Mouse (Mus musculus) embryonic facial prominence, embryonic 15.5 days (tissue): Measurements from ENCODE around the gene Cd82. TPM values are rescaled to one million over a fixed set of nuclear protein-coding genes. Genes with fewer than 3 reads are reported as not detected.

Source experiments
- ATAC-seq: fragments of 200-750 bp; cut with Nextera tagmentation; 2 replicates; pipeline ENCODE4 v1.8.0; 2017; ENCODE audit warnings: low read depth, moderate TSS enrichment; ENCODE audit not compliant: insufficient number of reproducible peaks, low FRiP score, low TSS enrichment
- H3K27ac ChIP-seq: fragments of 300-500 bp; sonication (generic); replicated peaks from 2 replicates; pipeline ENCODE4 v1.5.1; 2015; ENCODE audit warnings: mild to moderate bottlenecking, inconsistent platforms
- H3K27me3 ChIP-seq: fragments of 300-500 bp; sonication (generic); 2 replicates; pipeline ENCODE4 v1.6.1; 2015; ENCODE audit warnings: inconsistent platforms
- H3K36me3 ChIP-seq: fragments of 300-500 bp; sonication (generic); 2 replicates; pipeline ENCODE4 v1.6.1; 2015; ENCODE audit warnings: mild to moderate bottlenecking, inconsistent platforms
- H3K4me1 ChIP-seq: fragments of 300-500 bp; sonication (generic); 2 replicates; pipeline ENCODE4 v1.6.1; 2015; ENCODE audit warnings: inconsistent platforms
- H3K4me2 ChIP-seq: fragments of 300-500 bp; sonication (generic); replicated peaks from 2 replicates; pipeline ENCODE4 v1.6.1; 2015; ENCODE audit warnings: mild to moderate bottlenecking, inconsistent platforms
- H3K4me3 ChIP-seq: fragments of 300-500 bp; sonication (generic); replicated peaks from 2 replicates; pipeline ENCODE4 v1.5.1; 2015; ENCODE audit warnings: mild to moderate bottlenecking, inconsistent platforms
- H3K9ac ChIP-seq: fragments of 300-500 bp; sonication (generic); 2 replicates; pipeline ENCODE4 v1.6.1; 2015; ENCODE audit warnings: inconsistent platforms
- H3K9me3 ChIP-seq: fragments of 300-500 bp; sonication (generic); replicated peaks from 2 replicates; pipeline ENCODE4 v1.6.1; 2016; ENCODE audit warnings: inconsistent platforms
- WGBS: fragments of 180-500 bp; shearing (Covaris S2); methylation state at CpG from one replicate; pipeline ENCODE4 v1.1.7; 2015; 5-methylcytosine and 5-hydroxymethylcytosine counted together
- polyA plus RNA-seq: library from polyadenylated mRNA; unstranded; fragments of >200 nt; fragmentation: Nextera tagmentation; extraction: Ambion mirVana; gene quantifications from 2 replicates; pipeline ENCODE4 v1.2.1, GENCODE M21; 2015

Cd82 gene
- polyA plus RNA-seq, 1 experiment from 2014 or later = 84.0 TPM

DNA sequence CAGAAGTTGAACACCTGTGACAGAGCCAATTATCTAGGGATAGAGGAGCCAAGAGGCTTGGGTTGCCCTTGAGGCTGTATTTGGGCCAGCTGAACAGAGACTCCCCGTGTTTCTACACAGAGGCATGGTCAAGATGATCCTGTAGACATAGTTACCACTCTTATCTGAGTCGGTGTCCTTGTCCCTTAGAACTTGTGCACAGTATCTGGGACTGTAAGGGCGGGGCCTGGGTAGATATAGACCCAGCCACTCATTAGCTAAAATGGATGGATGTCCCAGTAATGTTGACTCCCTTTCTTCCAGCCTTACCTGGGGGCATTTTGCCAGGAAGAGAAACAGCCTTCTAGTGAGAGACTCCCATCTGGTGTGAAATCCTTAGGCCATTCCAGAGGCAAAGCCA lies 3.4 kb upstream of the Cd82 start:
- no peak overlapping the region for H3K4me3 ChIP-seq
- no peak overlapping the region for H3K27ac ChIP-seq
- ATAC-seq = no peak
- H3K4me1 ChIP-seq = peaks cover 32% of the 10 kb centered on the region
- no peak overlapping the region for H3K9ac ChIP-seq
- no peaks in the 10 kb centered on the region for H3K36me3 ChIP-seq
- H3K27me3 ChIP-seq = no peaks in the 10 kb centered on the region
- WGBS = 81% methylated on average over 3 of the region's 3 CpGs
- H3K4me2 ChIP-seq = no peak overlapping the region
- H3K9me3 ChIP-seq = no peaks in the 10 kb centered on the region

DNA sequence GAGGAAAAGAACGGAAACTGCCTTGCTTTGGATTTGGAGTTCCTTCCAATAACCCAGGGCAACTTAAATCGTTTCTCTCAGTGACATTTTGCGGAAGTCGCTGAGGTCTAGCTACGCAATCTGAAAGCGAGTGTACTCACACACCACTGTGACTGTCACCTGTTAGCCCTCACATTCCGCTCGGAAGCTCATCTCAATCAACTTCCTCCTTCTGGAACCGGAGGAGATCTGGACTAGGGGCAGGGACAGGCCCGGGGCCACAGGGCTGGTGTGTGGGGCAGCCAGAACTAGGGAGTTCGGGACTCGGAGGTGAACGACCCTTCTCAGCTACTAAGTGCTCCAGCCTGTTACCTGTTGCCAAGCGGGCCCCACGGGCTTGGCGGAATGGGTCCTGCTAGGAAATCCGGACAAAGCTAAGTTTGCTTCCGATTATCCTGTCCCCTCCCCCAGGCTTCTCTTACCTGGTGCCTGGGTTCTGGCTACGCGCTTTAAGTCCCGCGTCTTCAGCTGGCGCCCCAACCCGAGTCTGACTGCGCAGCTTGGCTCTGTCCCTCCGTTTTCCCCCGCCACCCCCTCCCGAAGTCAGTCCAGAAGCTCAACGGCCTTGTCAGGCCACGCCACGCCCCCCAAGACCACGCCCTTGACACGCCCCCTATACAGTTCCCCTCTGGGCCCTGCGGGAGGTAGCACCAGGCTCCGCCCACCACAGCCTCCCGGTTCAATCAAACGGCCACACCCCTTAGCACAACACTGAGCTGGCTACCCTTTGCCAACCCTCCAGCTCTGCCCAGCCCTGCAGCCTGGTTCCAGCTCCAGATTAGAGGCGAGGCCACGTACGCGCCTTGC lies 848 bp downstream of the Cd82 start:
- H3K4me2 ChIP-seq = peak overlapping the region; percentile 89
- H3K9ac ChIP-seq = peak overlapping the region; percentile 48
- no peaks in the 10 kb centered on the region for H3K27me3 ChIP-seq
- H3K9me3 ChIP-seq = no peaks in the 10 kb centered on the region
- 2% methylated on average over 41 of the region's 41 CpGs for WGBS
- peak overlapping the region; percentile 86 for H3K27ac ChIP-seq
- H3K36me3 ChIP-seq = no peaks in the 10 kb centered on the region
- H3K4me1 ChIP-seq = peaks cover 50% of the 10 kb centered on the region
- peak; percentile 93 for ATAC-seq
- H3K4me3 ChIP-seq = peak overlapping the region; percentile 58

DNA sequence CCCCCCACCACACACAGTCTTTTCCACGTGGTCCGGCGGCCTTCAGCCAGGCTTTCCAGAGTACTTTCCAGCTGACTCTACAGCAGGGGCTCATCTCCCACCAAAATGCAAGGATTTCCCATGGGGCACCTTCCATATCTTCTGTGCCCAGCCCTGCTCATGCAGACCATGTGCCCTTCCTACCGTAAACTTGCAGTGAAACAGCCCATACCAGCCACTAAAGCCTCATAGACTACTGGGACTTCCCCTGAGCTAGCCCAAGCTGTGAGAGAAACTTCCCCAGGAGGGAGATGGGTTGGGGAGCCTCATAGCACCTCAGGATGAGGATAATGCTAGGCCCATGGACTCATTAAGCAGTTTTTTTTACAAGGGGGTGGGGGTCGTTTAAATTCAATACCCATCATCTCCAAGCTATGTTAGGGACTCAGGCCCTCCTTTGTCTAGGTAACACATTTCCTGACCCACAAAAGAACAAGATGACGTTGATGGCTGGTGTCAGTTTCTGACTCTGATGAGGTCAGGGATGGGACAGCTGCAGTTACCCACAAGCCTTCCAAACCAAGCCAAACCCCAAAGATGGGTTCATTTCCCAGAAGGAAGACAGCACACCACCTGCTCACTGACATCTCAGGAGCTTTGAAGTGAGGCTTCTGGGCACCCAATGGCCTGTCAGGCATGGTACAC lies 2.0 kb downstream of the Cd82 start:
- peak overlapping the region; percentile 86; the same call in 1 of the 2 replicates for H3K27ac ChIP-seq
- no peak for ATAC-seq
- H3K27me3 ChIP-seq = no peaks in the 10 kb centered on the region
- no peak overlapping the region; the same call in 1 of the 2 replicates for H3K9ac ChIP-seq
- H3K4me2 ChIP-seq = peak overlapping the region; percentile 89
- 81% methylated on average over 6 of the region's 6 CpGs for WGBS
- peaks cover 60% of the 10 kb centered on the region for H3K4me1 ChIP-seq
- peak overlapping the region; percentile 58 for H3K4me3 ChIP-seq
- no peaks in the 10 kb centered on the region for H3K9me3 ChIP-seq
- no peaks in the 10 kb centered on the region for H3K36me3 ChIP-seq

GRCm38 (mm10) chr2:93459208-93459920 lies 3.6 kb downstream of the Cd82 start:
- Histone ChIP-seq H3K27ac (no peak overlapping the region), H3K4me1 (peaks cover 68% of the 10 kb centered on the region), H3K9ac (no peak overlapping the region), H3K4me2 (no peak overlapping the region), H3K27me3 (no peaks in the 10 kb centered on the region), H3K4me3 (no peak overlapping the region), H3K9me3 (no peaks in the 10 kb centered on the region), H3K36me3 (no peaks in the 10 kb centered on the region)
- no peak for ATAC-seq
- 72% methylated on average over 7 of the region's 7 CpGs for WGBS

- Histone ChIP-seq H3K36me3 (no peaks in the 10 kb centered on the region), H3K4me2 (no peak overlapping the region), H3K4me1 (peaks cover 76% of the 10 kb centered on the region), H3K9ac (no peak overlapping the region), H3K9me3 (no peaks in the 10 kb centered on the region), H3K27ac (0 out of 2 replicates have a peak overlapping the region, but pooled peaks have one; percentile 2), H3K4me3 (no peak overlapping the region), H3K27me3 (no peaks in the 10 kb centered on the region)
- WGBS = 61% methylated on average over 8 of the region's 8 CpGs
- ATAC-seq = no peak
Observed at GRCm38 (mm10) chr2:93458332-93459207, 4.4 kb downstream of the Cd82 start.

DNA sequence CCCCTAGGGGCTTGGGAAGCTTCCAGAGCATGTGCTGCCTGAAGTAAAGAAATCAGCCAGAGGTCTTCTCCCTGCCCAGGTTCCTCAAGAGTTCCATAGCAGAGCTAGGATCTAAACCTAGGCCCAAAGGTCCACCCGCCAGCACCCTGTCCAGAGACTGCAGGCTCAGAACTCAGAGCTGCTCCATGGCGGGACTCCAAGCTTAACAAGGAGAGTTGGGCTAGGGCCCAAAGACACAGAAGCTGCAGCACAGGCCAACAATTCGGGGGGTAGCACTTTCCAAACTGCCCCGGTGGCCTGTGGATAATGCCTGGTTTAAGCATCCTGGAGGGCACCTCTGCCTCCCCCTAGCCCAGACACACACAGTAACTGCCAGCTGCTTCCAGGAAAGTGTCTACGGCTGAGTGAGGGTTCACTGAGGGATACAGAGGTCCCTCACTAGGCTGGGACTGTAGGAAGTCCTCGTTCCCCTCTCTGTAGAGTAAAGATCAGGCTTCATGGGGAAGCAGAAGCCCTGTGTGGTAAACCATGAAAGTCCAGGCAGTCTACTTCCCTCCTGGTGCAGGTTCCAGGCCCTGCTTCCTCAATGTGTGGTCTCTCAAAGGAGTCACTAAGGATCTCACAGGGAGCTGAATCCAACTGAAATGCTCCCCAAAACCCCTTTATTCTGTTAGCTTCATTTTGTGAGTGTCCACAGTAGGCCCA lies 5.4 kb downstream of the Cd82 start:
- Histone ChIP-seq H3K36me3 (no peaks in the 10 kb centered on the region), H3K4me1 (peaks cover 78% of the 10 kb centered on the region), H3K4me2 (no peak overlapping the region), H3K9ac (no peak overlapping the region), H3K4me3 (no peak overlapping the region), H3K27ac (0 out of 2 replicates have a peak overlapping the region, but pooled peaks have one; percentile 1), H3K9me3 (no peaks in the 10 kb centered on the region), H3K27me3 (no peaks in the 10 kb centered on the region)
- 70% methylated on average over 6 of the region's 6 CpGs for WGBS
- ATAC-seq = no peak

- peaks cover 77% of the 10 kb centered on the region for H3K4me1 ChIP-seq
Observed at GRCm38 (mm10) chr2:93456140-93456539, 6.8 kb downstream of the Cd82 start.

DNA sequence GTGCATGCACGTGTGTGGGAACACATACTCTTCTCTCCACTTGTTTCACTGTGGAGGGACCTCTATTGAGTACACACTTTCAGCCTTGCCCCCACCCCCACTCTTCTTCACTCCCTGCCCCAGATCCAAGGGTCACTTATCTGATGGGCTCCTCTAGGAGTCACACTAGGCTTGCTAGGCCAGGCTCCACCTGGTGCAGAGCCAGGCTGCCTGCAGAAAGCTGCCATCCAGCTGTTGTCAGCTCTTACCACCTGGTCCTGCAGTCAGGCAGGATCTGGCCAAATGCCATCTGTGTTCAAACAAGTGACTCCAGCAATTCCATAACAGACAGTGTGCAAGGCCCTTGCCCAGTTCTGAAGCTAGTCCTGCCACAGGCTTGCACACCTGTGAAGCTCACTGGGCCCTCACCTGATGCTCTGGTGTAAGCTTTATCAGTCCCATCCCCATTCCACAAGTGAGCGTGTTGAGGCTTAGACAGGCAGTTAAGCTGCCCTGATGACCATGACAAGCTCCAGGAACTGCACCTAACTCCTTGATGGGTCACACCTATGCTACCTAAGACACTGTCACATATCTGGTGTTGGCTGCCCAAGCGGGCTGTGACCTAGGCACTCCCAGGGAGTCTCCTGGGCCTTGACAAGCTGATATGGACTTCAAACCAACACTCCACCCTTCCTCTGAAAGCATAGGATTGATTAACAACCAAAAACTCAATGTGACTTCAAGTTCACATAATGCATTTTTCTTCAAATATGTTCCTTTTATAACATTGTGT lies 7.9 kb downstream of the Cd82 start:
- Histone ChIP-seq H3K9ac (no peak overlapping the region), H3K4me3 (no peak overlapping the region), H3K27ac (no peak overlapping the region; the same call in 1 of the 2 replicates), H3K36me3 (no peaks in the 10 kb centered on the region), H3K9me3 (no peaks in the 10 kb centered on the region), H3K4me2 (no peak overlapping the region), H3K27me3 (no peaks in the 10 kb centered on the region), H3K4me1 (peaks cover 85% of the 10 kb centered on the region)
- WGBS = 71% methylated on average over 3 of the region's 3 CpGs
- ATAC-seq = no peak

More at GRCm38 (mm10) chr2:93456140-93456539, 6.8 kb downstream of the Cd82 start:
- 47% methylated on average over 3 of the region's 3 CpGs for WGBS
- no peak overlapping the region for H3K4me3 ChIP-seq
- H3K9ac ChIP-seq = no peak overlapping the region
- no peak overlapping the region for H3K4me2 ChIP-seq
- peak overlapping the region; percentile 5; the same call in 1 of the 2 replicates for H3K27ac ChIP-seq
- no peaks in the 10 kb centered on the region for H3K27me3 ChIP-seq
- no peaks in the 10 kb centered on the region for H3K9me3 ChIP-seq
- ATAC-seq = no peak
- no peaks in the 10 kb centered on the region for H3K36me3 ChIP-seq

DNA sequence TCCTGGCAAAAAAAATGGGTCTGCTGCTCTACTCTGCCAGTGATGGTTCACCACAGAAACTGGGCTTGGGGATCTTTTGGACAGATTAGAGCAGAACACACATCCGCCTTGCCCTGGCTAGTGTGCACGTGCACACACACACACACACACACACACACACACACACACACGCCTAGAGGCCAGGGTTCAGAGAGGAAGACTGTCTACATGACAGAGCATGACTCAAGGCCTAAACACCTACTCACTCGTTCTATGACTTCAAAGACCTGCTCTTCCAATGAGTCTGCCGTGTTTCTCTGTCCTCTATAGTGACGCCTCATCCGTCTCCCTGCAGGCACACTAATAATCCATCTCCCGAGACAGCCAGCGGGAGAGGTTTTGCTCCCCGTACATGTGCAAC lies 8.6 kb downstream of the Cd82 start:
- 60% methylated on average over 10 of the region's 10 CpGs for WGBS
- Histone ChIP-seq H3K27me3 (no peaks in the 10 kb centered on the region), H3K9ac (no peak overlapping the region), H3K9me3 (no peaks in the 10 kb centered on the region), H3K36me3 (no peaks in the 10 kb centered on the region), H3K27ac (no peak overlapping the region; the same call in 1 of the 2 replicates), H3K4me3 (no peak overlapping the region), H3K4me1 (peaks cover 81% of the 10 kb centered on the region), H3K4me2 (no peak overlapping the region)
- no peak for ATAC-seq
